Mouse (Mus musculus): ENCODE measurements around the gene Itk. TPM values are rescaled to one million over a fixed set of nuclear protein-coding genes. Genes with fewer than 3 reads are reported as not detected.
"Not testable (repeated sequence)": the region's sequence is repeated elsewhere in the genome, so short reads cannot be mapped to it uniquely, and the experiment has no call there.

Itk gene
- 0.28 and 0.33 TPM in 2 replicates for polyA plus RNA-seq (2015; fragmentation: Nextera tagmentation; extraction: Ambion mirVana)

GRCm38 (mm10) chr11:46389336-46390117 is at the start of gene Itk:
Gene Itk, minus strand, starts transcription at chr11:46389515.
- no peaks in the 10 kb centered on the region for H3K9me3 ChIP-seq (ENCODE audit: control insufficient read depth, low read length)
- no peaks in the 10 kb centered on the region for H3K4me1 ChIP-seq (ENCODE audit: control insufficient read depth, insufficient read depth, low read length)
- H3K4me2 ChIP-seq (ENCODE audit: low read depth, low read length) = no peak within 1 kb of the TSS
- ATAC-seq = no peak
- no peaks in the 10 kb centered on the region for H3K36me3 ChIP-seq (ENCODE audit: control insufficient read depth, insufficient read depth, low read length)
- H3K4me3 ChIP-seq (ENCODE audit: low read length) = no peak within 1 kb of the TSS
- no peak within 1 kb of the TSS for H3K27ac ChIP-seq (ENCODE audit: low read length)
- no peaks in the 10 kb centered on the region for H3K27me3 ChIP-seq (replicated peaks; ENCODE audit: control insufficient read depth, insufficient read depth, low read length)
- H3K9ac ChIP-seq (ENCODE audit: low read depth, low read length) = no peak within 1 kb of the TSS
- WGBS = 80% methylated on average over 13 of the region's 13 CpGs

- peaks cover 6% of the 10 kb centered on the region for H3K4me1 ChIP-seq (ENCODE audit: control insufficient read depth, insufficient read depth, low read length)
- H3K4me3 ChIP-seq (ENCODE audit: low read length) = peak overlapping the region; percentile 96
- no peaks in the 10 kb centered on the region for H3K27me3 ChIP-seq (replicated peaks; ENCODE audit: control insufficient read depth, insufficient read depth, low read length)
- H3K9ac ChIP-seq (ENCODE audit: low read depth, low read length) = peak overlapping the region; percentile 98
- WGBS = under 1% methylated on average over 23 of the region's 23 CpGs
- no peaks in the 10 kb centered on the region for H3K9me3 ChIP-seq (ENCODE audit: control insufficient read depth, low read length)
- peak overlapping the region; percentile 91 for H3K4me2 ChIP-seq (ENCODE audit: low read depth, low read length)
- peak; percentile 45 for ATAC-seq
- peak overlapping the region; percentile 97 for H3K27ac ChIP-seq (ENCODE audit: low read length)
- H3K36me3 ChIP-seq (ENCODE audit: control insufficient read depth, insufficient read depth, low read length) = peaks cover 7% of the 10 kb centered on the region; the same call in 1 of the 2 replicates
These were observed 48.2 kb upstream of the Itk start for GRCm38 (mm10) chr11:46437459-46438000.

- WGBS = under 1% methylated on average over 59 of the region's 59 CpGs
- H3K27ac ChIP-seq (ENCODE audit: low read length) = peak within 1 kb of the TSS; percentile 97
- no peaks in the 10 kb centered on the region for H3K9me3 ChIP-seq (ENCODE audit: control insufficient read depth, low read length)
- peak within 1 kb of the TSS; percentile 96 for H3K4me3 ChIP-seq (ENCODE audit: low read length)
- peaks cover 6% of the 10 kb centered on the region for H3K4me1 ChIP-seq (ENCODE audit: control insufficient read depth, insufficient read depth, low read length)
- no peaks in the 10 kb centered on the region for H3K27me3 ChIP-seq (replicated peaks; ENCODE audit: control insufficient read depth, insufficient read depth, low read length)
- peaks cover 7% of the 10 kb centered on the region; the same call in 1 of the 2 replicates for H3K36me3 ChIP-seq (ENCODE audit: control insufficient read depth, insufficient read depth, low read length)
- H3K4me2 ChIP-seq (ENCODE audit: low read depth, low read length) = peak within 1 kb of the TSS; percentile 91
- peak; percentile 99 for ATAC-seq
- peak within 1 kb of the TSS; percentile 98 for H3K9ac ChIP-seq (ENCODE audit: low read depth, low read length)
These were observed 47.6 kb upstream of the Itk start, which contains the start of gene Med7 for GRCm38 (mm10) chr11:46436760-46437458. Gene Med7, plus strand, starts transcription at chr11:46436925.

- Histone ChIP-seq H3K9me3 (ENCODE audit: control insufficient read depth, low read length) (no peaks in the 10 kb centered on the region), H3K27me3 (replicated peaks; ENCODE audit: control insufficient read depth, insufficient read depth, low read length) (no peaks in the 10 kb centered on the region), H3K36me3 (ENCODE audit: control insufficient read depth, insufficient read depth, low read length) (peaks cover 1% of the 10 kb centered on the region; the same call in 1 of the 2 replicates), H3K27ac (ENCODE audit: low read length) (no peak overlapping the region), H3K4me2 (ENCODE audit: low read depth, low read length) (no peak overlapping the region), H3K4me3 (ENCODE audit: low read length) (no peak overlapping the region), H3K4me1 (ENCODE audit: control insufficient read depth, insufficient read depth, low read length) (peaks cover 6% of the 10 kb centered on the region), H3K9ac (ENCODE audit: low read depth, low read length) (no peak overlapping the region)
- no peak for ATAC-seq
These were observed 46.0 kb upstream of the Itk start for GRCm38 (mm10) chr11:46435363-46435762.

GRCm38 (mm10) chr11:46431129-46431528 is 41.8 kb upstream of the Itk start:
- H3K9me3 ChIP-seq (ENCODE audit: control insufficient read depth, low read length) = no peaks in the 10 kb centered on the region
- ATAC-seq = peak; percentile 74

GRCm38 (mm10) chr11:46430123-46430522 is 40.8 kb upstream of the Itk start:
- no peak for ATAC-seq

More at GRCm38 (mm10) chr11:46431129-46431528, 41.8 kb upstream of the Itk start:
- 15% methylated on average over 3 of the region's 3 CpGs for WGBS
- Histone ChIP-seq H3K4me1 (ENCODE audit: control insufficient read depth, insufficient read depth, low read length) (peaks cover 2% of the 10 kb centered on the region; the same call in 1 of the 2 replicates), H3K27me3 (replicated peaks; ENCODE audit: control insufficient read depth, insufficient read depth, low read length) (no peaks in the 10 kb centered on the region), H3K9ac (ENCODE audit: low read depth, low read length) (no peak overlapping the region), H3K27ac (ENCODE audit: low read length) (no peak overlapping the region), H3K4me3 (ENCODE audit: low read length) (no peak overlapping the region), H3K4me2 (ENCODE audit: low read depth, low read length) (no peak overlapping the region), H3K36me3 (ENCODE audit: control insufficient read depth, insufficient read depth, low read length) (no peaks in the 10 kb centered on the region)

GRCm38 (mm10) chr11:46428131-46428530 is 38.8 kb upstream of the Itk start:
- 42% methylated on average over 4 of the region's 4 CpGs for WGBS
- H3K4me2 ChIP-seq (ENCODE audit: low read depth, low read length); H3K9me3 ChIP-seq (ENCODE audit: control insufficient read depth, low read length); H3K36me3 ChIP-seq (ENCODE audit: control insufficient read depth, insufficient read depth, low read length); H3K27me3 ChIP-seq (replicated peaks; ENCODE audit: control insufficient read depth, insufficient read depth, low read length); H3K4me1 ChIP-seq (ENCODE audit: control insufficient read depth, insufficient read depth, low read length); H3K4me3 ChIP-seq (ENCODE audit: low read length); ATAC-seq; H3K27ac ChIP-seq (ENCODE audit: low read length); H3K9ac ChIP-seq (ENCODE audit: low read depth, low read length): not testable (repeated sequence)

More at GRCm38 (mm10) chr11:46430123-46430522, 40.8 kb upstream of the Itk start:
- Histone ChIP-seq H3K27ac (ENCODE audit: low read length) (no peak overlapping the region), H3K9ac (ENCODE audit: low read depth, low read length) (no peak overlapping the region), H3K4me1 (ENCODE audit: control insufficient read depth, insufficient read depth, low read length) (no peaks in the 10 kb centered on the region), H3K4me2 (ENCODE audit: low read depth, low read length) (no peak overlapping the region), H3K9me3 (ENCODE audit: control insufficient read depth, low read length) (no peaks in the 10 kb centered on the region), H3K4me3 (ENCODE audit: low read length) (no peak overlapping the region), H3K36me3 (ENCODE audit: control insufficient read depth, insufficient read depth, low read length) (no peaks in the 10 kb centered on the region), H3K27me3 (replicated peaks; ENCODE audit: control insufficient read depth, insufficient read depth, low read length) (no peaks in the 10 kb centered on the region)
- WGBS = 85% methylated on average over 2 of the region's 2 CpGs

GRCm38 (mm10) chr11:46421086-46421888 is 32.0 kb upstream of the Itk start:
- H3K36me3 ChIP-seq (ENCODE audit: control insufficient read depth, insufficient read depth, low read length) = no peaks in the 10 kb centered on the region
- no peak overlapping the region for H3K4me2 ChIP-seq (ENCODE audit: low read depth, low read length)

More at GRCm38 (mm10) chr11:46421086-46421888, 32.0 kb upstream of the Itk start:
- no peak for ATAC-seq
- no peaks in the 10 kb centered on the region for H3K4me1 ChIP-seq (ENCODE audit: control insufficient read depth, insufficient read depth, low read length)
- H3K9me3 ChIP-seq (ENCODE audit: control insufficient read depth, low read length) = no peaks in the 10 kb centered on the region
- H3K27ac ChIP-seq (ENCODE audit: low read length) = no peak overlapping the region
- WGBS = 76% methylated on average over 8 of the region's 8 CpGs
- H3K4me3 ChIP-seq (ENCODE audit: low read length) = no peak overlapping the region
- H3K9ac ChIP-seq (ENCODE audit: low read depth, low read length) = no peak overlapping the region
- H3K27me3 ChIP-seq (replicated peaks; ENCODE audit: control insufficient read depth, insufficient read depth, low read length) = no peaks in the 10 kb centered on the region
